Mouse (Mus musculus): ENCODE measurements around the gene Mif4gd. TPM values are rescaled to one million over a fixed set of nuclear protein-coding genes. Genes with fewer than 3 reads are reported as not detected.
"Not testable (repeated sequence)": the region's sequence is repeated elsewhere in the genome, so short reads cannot be mapped to it uniquely, and the experiment has no call there.

Gene Mif4gd
- total RNA-seq (2021) = 100 to 1,000 TPM in 1 of 2 experiments, 10 to 100 TPM in 1; 73.4 to 195 TPM
- long read RNA-seq, experiment 1, transcript Mif4gd-202 (6 exons, 993 nt) = minor isoform, 5 of 212 reads
- long read RNA-seq, experiment 1, transcript Mif4gd-201 (6 exons, 1,372 nt) = major isoform, 134 of 212 reads
- long read RNA-seq, experiment 1, transcript Mif4gd-203 (5 exons, 1,656 nt) = minor isoform, 6 of 212 reads
- long read RNA-seq, experiment 1, partial matches to known transcripts = 25 of 212 reads
- long read RNA-seq, experiment 1, other reads (novel, unspliced or antisense) = 35 of 212 reads
- long read RNA-seq, experiment 2, transcript Mif4gd-201 (6 exons, 1,372 nt) = major isoform, 25 of 43 reads
- long read RNA-seq, experiment 2, partial matches to known transcripts = 4 of 43 reads
- long read RNA-seq, experiment 2, other reads (novel, unspliced or antisense) = 8 of 43 reads

GRCm38 (mm10) chr11:115612410-115613137 lies at the start of gene Mif4gd:
Mif4gd (minus strand) TSS chr11:115612969.
- DNase-seq = peak; percentile 96

- peak; percentile 64 to 67 for DNase-seq
These were observed 47.6 kb upstream of the Mif4gd start for GRCm38 (mm10) chr11:115660376-115660775.

GRCm38 (mm10) chr11:115658521-115658920 lies 45.8 kb upstream of the Mif4gd start:
- no peak for DNase-seq

- DNase-seq = no peak
These were observed 41.4 kb upstream of the Mif4gd start for GRCm38 (mm10) chr11:115654128-115654527.

- no peak for DNase-seq
These were observed 40.4 kb upstream of the Mif4gd start for GRCm38 (mm10) chr11:115653194-115653593.

GRCm38 (mm10) chr11:115651680-115652079 lies 38.9 kb upstream of the Mif4gd start:
- no peak for DNase-seq

- no peak for DNase-seq
These were observed 36.9 kb upstream of the Mif4gd start for GRCm38 (mm10) chr11:115649706-115650105.

- peak; percentile 33 to 72 for DNase-seq
These were observed 34.7 kb upstream of the Mif4gd start for GRCm38 (mm10) chr11:115647459-115647858.

- DNase-seq = no peak
These were observed 33.7 kb upstream of the Mif4gd start for GRCm38 (mm10) chr11:115646439-115646838.

- DNase-seq = not testable (repeated sequence)
These were observed 32.7 kb upstream of the Mif4gd start for GRCm38 (mm10) chr11:115645498-115645897.

GRCm38 (mm10) chr11:115644308-115644707 lies 31.5 kb upstream of the Mif4gd start:
- no peak for DNase-seq

GRCm38 (mm10) chr11:115643265-115643664 lies 30.5 kb upstream of the Mif4gd start:
- DNase-seq = no peak

- no peak for DNase-seq
These were observed 29.9 kb upstream of the Mif4gd start for GRCm38 (mm10) chr11:115642705-115643104.

- DNase-seq = no peak
These were observed 28.9 kb upstream of the Mif4gd start for GRCm38 (mm10) chr11:115641664-115642036.

- DNase-seq = no peak
These were observed 28.4 kb upstream of the Mif4gd start for GRCm38 (mm10) chr11:115640978-115641663.

GRCm38 (mm10) chr11:115640311-115640828 lies 27.6 kb upstream of the Mif4gd start:
- DNase-seq = no peak

- no peak for DNase-seq
These were observed 26.8 kb upstream of the Mif4gd start for GRCm38 (mm10) chr11:115639540-115639939.

GRCm38 (mm10) chr11:115638498-115639409 lies 26.0 kb upstream of the Mif4gd start:
- DNase-seq = peak in 1 of 2 experiments; percentile 37

GRCm38 (mm10) chr11:115636960-115637359 lies 24.2 kb upstream of the Mif4gd start:
- no peak for DNase-seq

GRCm38 (mm10) chr11:115635484-115635883 lies 22.7 kb upstream of the Mif4gd start:
- no peak for DNase-seq

GRCm38 (mm10) chr11:115635041-115635440 lies 22.3 kb upstream of the Mif4gd start:
- no peak for DNase-seq

All from adrenal gland, postnatal 36 days (tissue).